Mouse (Mus musculus) forebrain, embryonic 13.5 days (tissue): ENCODE data around the gene Myo3b. TPM values are rescaled to one million over a fixed set of nuclear protein-coding genes. Genes with fewer than 3 reads are reported as not detected.

Source experiments
- ATAC-seq: fragments of 200-750 bp; cut with Nextera tagmentation; 2 replicates; pipeline ENCODE4 v1.8.0; 2017
- H3K27ac ChIP-seq: fragments of 300-500 bp; sonication (generic); 2 replicates; pipeline ENCODE4 v1.5.1; 2015; ENCODE audit warnings: inconsistent platforms, mild to moderate bottlenecking, moderate library complexity
- H3K27me3 ChIP-seq: fragments of 300-500 bp; sonication (generic); 2 replicates; pipeline ENCODE4 v1.6.1; 2015; ENCODE audit warnings: mild to moderate bottlenecking, inconsistent platforms
- H3K36me3 ChIP-seq: fragments of 300-500 bp; sonication (generic); 2 replicates; pipeline ENCODE4 v1.6.1; 2015; ENCODE audit warnings: mild to moderate bottlenecking, inconsistent platforms; ENCODE audit not compliant: poor library complexity, severe bottlenecking
- H3K4me1 ChIP-seq: fragments of 300-500 bp; sonication (generic); 2 replicates; pipeline ENCODE4 v1.6.1; 2015; ENCODE audit warnings: inconsistent platforms
- H3K4me2 ChIP-seq: fragments of 300-500 bp; sonication (generic); 2 replicates; pipeline ENCODE4 v1.6.1; 2015; ENCODE audit warnings: inconsistent platforms, mild to moderate bottlenecking, moderate library complexity
- H3K4me3 ChIP-seq: fragments of 300-500 bp; sonication (generic); 2 replicates; pipeline ENCODE4 v1.5.1; 2015; ENCODE audit warnings: mild to moderate bottlenecking, inconsistent platforms
- H3K9ac ChIP-seq: fragments of 300-500 bp; sonication (generic); 2 replicates; pipeline ENCODE4 v1.6.1; 2015; ENCODE audit warnings: mild to moderate bottlenecking, inconsistent platforms
- H3K9me3 ChIP-seq: fragments of 300-500 bp; sonication (generic); replicated peaks from 2 replicates; pipeline ENCODE4 v1.6.1; 2016; ENCODE audit warnings: inconsistent platforms
- WGBS: fragments of 180-500 bp; shearing (Covaris S2); methylation state at CpG from one replicate; pipeline ENCODE4 v1.1.7; 2015; 5-methylcytosine and 5-hydroxymethylcytosine counted together
- polyA plus RNA-seq: library from polyadenylated mRNA; unstranded; fragments of >200 nt; fragmentation: Nextera tagmentation; extraction: Ambion mirVana; gene quantifications from 2 replicates; pipeline ENCODE4 v1.2.1, GENCODE M21; 2015

The Myo3b gene
- polyA plus RNA-seq, 1 experiment from 2014 or later, result 0.25 TPM

- H3K36me3 ChIP-seq, result no peaks in the 10 kb centered on the region
- H3K4me2 ChIP-seq, result peak overlapping the region; percentile 70
- peaks cover 49% of the 10 kb centered on the region for H3K4me1 ChIP-seq
- ATAC-seq, result no peak
- H3K4me3 ChIP-seq, result peak overlapping the region; percentile 42
- WGBS, result under 1% methylated on average over 48 of the region's 48 CpGs
- H3K27ac ChIP-seq, result no peak overlapping the region
- H3K27me3 ChIP-seq, result peaks cover 76% of the 10 kb centered on the region
- peak overlapping the region; percentile 50; the same call in 1 of the 2 replicates for H3K9ac ChIP-seq
- H3K9me3 ChIP-seq, result no peaks in the 10 kb centered on the region
These were observed 433.1 kb downstream of the Myo3b start for GRCm38 (mm10) chr2:70471861-70472620.

Other genes with a start within 250 kb of the Myo3b start
- gene Ccdc173, start 249.6 kb upstream of the Myo3b start, polyA plus RNA-seq, result 3.9 and 4.6 TPM in 2 replicates
- gene Phospho2, start 249.5 kb upstream of the Myo3b start, polyA plus RNA-seq, result 37.4 and 37.5 TPM in 2 replicates
- gene Klhl23, start 217.2 kb upstream of the Myo3b start, polyA plus RNA-seq, result 45.2 and 49.5 TPM in 2 replicates
- 400 and 426 TPM in 2 replicates for gene Ssb, start 177.6 kb upstream of the Myo3b start, polyA plus RNA-seq
- gene Mettl5, start 153.5 kb upstream of the Myo3b start, polyA plus RNA-seq, result 36.2 and 40.6 TPM in 2 replicates
- gene Ubr3, start 141.9 kb upstream of the Myo3b start, polyA plus RNA-seq, result 14.2 and 15.7 TPM in 2 replicates